Mouse (Mus musculus) heart, embryonic 10.5 days (tissue): Measurements from ENCODE around the gene Sco1. TPM values are rescaled to one million over a fixed set of nuclear protein-coding genes. Genes with fewer than 3 reads are reported as not detected.

ENCODE experiments used
- DNase-seq: peaks from one replicate; pipeline ENCODE4 v3.0.0-alpha.2; 2017; ENCODE audit warnings: low spot score
- H3K27ac ChIP-seq: fragments of 300-500 bp; sonication (generic); 2 replicates; pipeline ENCODE4 v1.5.1; 2016; ENCODE audit warnings: mild to moderate bottlenecking
- H3K27me3 ChIP-seq: fragments of 300-500 bp; sonication (generic); 2 replicates; pipeline ENCODE4 v1.6.1; 2016; ENCODE audit warnings: mild to moderate bottlenecking; ENCODE audit not compliant: poor library complexity, insufficient read depth, severe bottlenecking
- H3K36me3 ChIP-seq: fragments of 300-500 bp; sonication (generic); 2 replicates; pipeline ENCODE4 v1.6.1; 2016; ENCODE audit warnings: mild to moderate bottlenecking, moderate library complexity
- H3K4me1 ChIP-seq: fragments of 300-500 bp; sonication (generic); 2 replicates; pipeline ENCODE4 v1.6.1; 2016; ENCODE audit warnings: mild to moderate bottlenecking
- H3K4me3 ChIP-seq: fragments of 300-500 bp; sonication (generic); 2 replicates; pipeline ENCODE4 v1.5.1; 2016; ENCODE audit warnings: mild to moderate bottlenecking, moderate library complexity
- H3K9me3 ChIP-seq: fragments of 300-500 bp; sonication (generic); 2 replicates; pipeline ENCODE4 v1.6.1; 2016; ENCODE audit warnings: mild to moderate bottlenecking, moderate library complexity
- WGBS: fragments of 180-500 bp; shearing (Covaris S2); methylation state at CpG from one replicate; pipeline ENCODE4 v1.1.7; 2016; 5-methylcytosine and 5-hydroxymethylcytosine counted together
- polyA plus RNA-seq: library from polyadenylated mRNA; unstranded; fragments of >200 nt; fragmentation: Nextera tagmentation; extraction: Ambion mirVana; gene quantifications from 2 replicates; pipeline ENCODE4 v1.2.1, GENCODE M21; 2016

The Sco1 gene
- polyA plus RNA-seq, 1 experiment from 2014 or later: 21.7 TPM

DNA sequence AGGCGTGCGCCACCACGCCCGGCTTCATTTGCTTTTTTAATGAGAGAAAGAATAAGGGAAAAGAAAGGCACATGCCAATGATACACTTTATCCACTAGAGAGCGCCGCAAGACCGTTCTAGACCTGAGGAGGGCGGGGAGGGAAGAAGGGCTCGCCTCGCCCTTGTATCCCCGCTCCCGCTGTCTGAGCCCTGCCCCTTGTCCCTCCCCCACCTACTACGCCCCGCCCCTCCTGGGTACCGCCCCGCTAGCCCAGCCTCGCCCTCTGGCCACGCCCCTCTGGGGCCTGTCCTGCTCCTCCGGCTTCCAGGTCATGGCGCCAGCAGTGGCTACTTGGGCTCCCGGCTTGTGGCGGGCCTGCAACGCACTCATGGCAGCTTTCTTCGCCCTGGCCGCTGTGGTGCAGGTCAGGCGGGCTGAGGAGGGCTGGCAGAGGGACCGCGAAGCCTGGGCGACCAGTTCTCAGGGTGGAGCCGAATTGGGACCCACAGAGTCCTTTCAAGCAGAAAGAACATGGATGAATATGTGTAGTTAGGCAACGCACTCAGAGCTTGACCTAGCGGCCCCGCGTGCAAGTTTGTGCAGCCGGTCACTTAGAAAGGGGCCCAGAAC lies 27.5 kb upstream of the Sco1 start, which contains the start of gene Tmem220:
TSS of gene Tmem220 (plus strand) at position 288 of the 611 bp plus-strand sequence.
- peaks cover 11% of the 10 kb centered on the region; the same call in 1 of the 2 replicates for H3K27me3 ChIP-seq
- peak within 1 kb of the TSS; percentile 70 for H3K4me3 ChIP-seq
- H3K27ac ChIP-seq: peak within 1 kb of the TSS; percentile 93
- peak; percentile 99 for DNase-seq
- peaks cover 17% of the 10 kb centered on the region for H3K4me1 ChIP-seq
- WGBS: 3% methylated on average over 35 of the region's 35 CpGs
- no peaks in the 10 kb centered on the region for H3K9me3 ChIP-seq
- H3K36me3 ChIP-seq: no peaks in the 10 kb centered on the region

DNA sequence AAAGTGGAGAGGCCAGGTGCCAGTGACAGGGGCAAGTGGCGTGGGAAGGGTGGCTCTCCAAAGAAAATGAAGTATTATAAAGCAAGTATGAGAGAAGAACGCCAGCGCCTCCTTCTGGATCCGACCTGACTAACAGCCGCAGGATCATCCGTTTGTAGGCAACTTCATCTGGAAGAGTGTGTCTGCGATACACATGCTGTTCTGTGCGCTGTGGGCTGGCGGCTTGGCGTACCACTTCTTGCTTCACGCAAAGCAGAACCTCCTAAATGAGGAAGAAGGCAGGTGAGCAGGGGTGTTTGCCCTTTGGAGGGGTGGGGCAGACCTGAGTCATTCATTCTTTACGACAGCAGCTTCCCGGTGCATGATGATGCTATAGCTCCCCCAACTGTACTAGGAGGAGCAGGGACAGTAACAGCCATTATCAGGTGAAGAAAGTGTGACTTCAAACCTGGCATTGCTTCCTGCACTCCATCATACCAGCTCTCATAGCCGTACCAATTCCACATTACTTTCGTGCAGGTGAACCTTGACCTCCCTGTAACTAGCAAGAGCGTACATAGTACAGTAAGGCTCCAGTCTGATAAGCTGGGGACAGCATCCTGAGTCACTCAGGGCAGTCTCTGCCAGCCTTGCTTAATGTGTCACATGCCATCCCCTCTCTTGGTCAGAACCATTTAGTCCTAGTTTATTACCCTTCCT lies 21.4 kb upstream of the Sco1 start:
- Histone ChIP-seq H3K9me3 (no peaks in the 10 kb centered on the region), H3K27ac (no peak overlapping the region), H3K27me3 (peaks cover 7% of the 10 kb centered on the region; the same call in 1 of the 2 replicates), H3K36me3 (no peaks in the 10 kb centered on the region), H3K4me1 (peaks cover 4% of the 10 kb centered on the region), H3K4me3 (no peak overlapping the region)
- WGBS: 58% methylated on average over 16 of the region's 16 CpGs
- DNase-seq: no peak

DNA sequence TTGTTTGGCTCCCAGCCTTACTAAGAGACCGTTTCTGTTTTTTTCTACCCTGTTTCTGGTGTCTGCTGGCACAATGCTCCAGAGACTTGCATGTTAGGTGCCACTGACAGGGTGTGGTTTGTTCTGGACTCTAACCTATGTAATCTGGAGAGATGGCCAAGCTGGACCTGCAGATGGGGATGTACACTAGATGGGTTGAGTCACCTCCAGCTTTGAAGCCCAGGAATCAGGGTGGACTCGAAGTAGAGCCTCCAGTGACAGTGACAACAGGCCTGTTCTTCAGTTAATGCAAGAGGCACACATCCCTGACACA lies 20.9 kb upstream of the Sco1 start:
- no peak for DNase-seq
- no peak overlapping the region for H3K4me3 ChIP-seq
- H3K27ac ChIP-seq: no peak overlapping the region
- no peaks in the 10 kb centered on the region for H3K9me3 ChIP-seq
- no peaks in the 10 kb centered on the region for H3K36me3 ChIP-seq
- 60% methylated on average over 2 of the region's 2 CpGs for WGBS
- peaks cover 4% of the 10 kb centered on the region for H3K4me1 ChIP-seq
- H3K27me3 ChIP-seq: peaks cover 7% of the 10 kb centered on the region; the same call in 1 of the 2 replicates

DNA sequence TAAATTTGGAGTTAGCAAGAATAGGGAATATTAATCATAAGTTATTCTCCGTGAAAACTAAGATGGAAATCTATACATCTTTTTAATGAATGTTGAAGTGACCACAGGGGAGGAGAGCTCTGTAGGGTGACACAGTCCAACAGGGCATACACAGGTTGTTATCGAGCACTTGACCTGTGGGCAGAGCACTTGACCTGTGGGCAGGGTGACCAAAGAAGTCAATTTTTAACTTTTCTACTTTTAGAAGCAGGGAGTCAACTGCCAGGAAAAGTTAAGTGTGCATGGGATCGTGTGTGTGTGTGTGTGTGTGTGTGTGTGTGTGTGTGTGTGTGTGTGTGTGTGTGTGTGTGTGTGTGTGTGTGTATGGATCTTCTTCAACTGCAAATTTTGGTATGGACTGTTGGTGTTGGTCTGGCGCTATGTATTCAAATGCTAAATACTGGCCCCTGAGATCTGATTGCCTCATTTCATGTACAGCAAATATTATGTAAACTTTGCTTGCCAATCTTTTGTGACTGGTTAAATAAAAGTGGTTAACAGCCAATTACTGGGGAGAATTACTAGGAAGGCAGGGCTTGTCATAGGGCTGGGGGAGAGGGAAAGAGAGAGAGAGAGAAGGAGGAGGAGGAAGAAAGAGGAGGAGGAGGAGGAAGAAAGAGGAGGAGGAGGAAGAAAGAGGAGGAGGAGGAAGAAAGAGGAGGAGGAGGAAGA lies 17.5 kb upstream of the Sco1 start:
- H3K4me3 ChIP-seq: no peak overlapping the region
- peaks cover 4% of the 10 kb centered on the region for H3K4me1 ChIP-seq
- H3K36me3 ChIP-seq: peaks cover 27% of the 10 kb centered on the region
- WGBS: 59% methylated on average over 4 of the region's 4 CpGs
- no peak overlapping the region for H3K27ac ChIP-seq
- DNase-seq: no peak
- no peaks in the 10 kb centered on the region for H3K9me3 ChIP-seq
- H3K27me3 ChIP-seq: no peaks in the 10 kb centered on the region

DNA sequence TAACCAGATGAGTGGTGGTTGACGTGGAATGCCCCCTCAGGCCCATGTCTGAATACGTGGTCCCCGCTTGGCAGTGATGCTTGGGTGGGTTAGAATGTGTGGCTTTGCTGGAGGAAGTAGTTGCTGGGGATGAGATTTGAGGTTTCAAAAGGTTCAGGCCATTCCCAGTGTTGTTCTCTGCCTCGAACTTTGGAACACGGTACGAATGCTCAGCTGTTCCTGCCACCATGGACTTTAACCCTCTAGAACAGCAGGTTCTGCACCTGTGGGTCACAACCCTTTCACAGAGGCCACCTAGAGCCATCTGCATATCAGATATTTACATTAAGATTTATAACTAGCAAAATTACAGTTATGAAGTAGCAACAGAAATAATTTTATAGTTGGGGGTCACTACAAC lies 16.2 kb upstream of the Sco1 start:
- no peaks in the 10 kb centered on the region for H3K9me3 ChIP-seq
- peaks cover 38% of the 10 kb centered on the region for H3K36me3 ChIP-seq
- 92% methylated on average over 6 of the region's 6 CpGs for WGBS
- no peak for DNase-seq
- no peak overlapping the region for H3K27ac ChIP-seq
- peaks cover 7% of the 10 kb centered on the region for H3K4me1 ChIP-seq
- no peak overlapping the region for H3K4me3 ChIP-seq
- no peaks in the 10 kb centered on the region for H3K27me3 ChIP-seq

DNA sequence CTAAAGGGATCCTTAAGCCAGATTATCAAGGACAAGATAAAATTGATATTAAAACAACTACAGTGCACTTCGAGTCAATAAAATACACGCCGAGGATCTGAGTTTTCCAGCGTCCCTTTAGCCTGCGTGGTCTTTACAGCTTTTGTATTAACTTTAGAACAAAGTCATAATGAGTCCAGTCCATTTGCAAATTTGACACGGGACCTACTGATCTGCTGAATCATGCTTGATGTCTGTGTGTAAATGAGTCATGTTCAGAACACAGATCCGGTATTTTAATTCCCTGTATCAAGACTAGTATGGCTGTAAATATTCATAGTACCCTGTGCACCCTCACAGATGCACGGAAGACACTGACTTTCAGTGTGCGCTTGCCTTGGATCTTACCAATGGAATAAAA lies 15.6 kb upstream of the Sco1 start:
- Histone ChIP-seq H3K4me1 (peaks cover 7% of the 10 kb centered on the region), H3K27me3 (no peaks in the 10 kb centered on the region), H3K36me3 (peaks cover 45% of the 10 kb centered on the region), H3K4me3 (no peak overlapping the region), H3K9me3 (no peaks in the 10 kb centered on the region), H3K27ac (no peak overlapping the region)
- 91% methylated on average over 9 of the region's 9 CpGs for WGBS
- DNase-seq: no peak

DNA sequence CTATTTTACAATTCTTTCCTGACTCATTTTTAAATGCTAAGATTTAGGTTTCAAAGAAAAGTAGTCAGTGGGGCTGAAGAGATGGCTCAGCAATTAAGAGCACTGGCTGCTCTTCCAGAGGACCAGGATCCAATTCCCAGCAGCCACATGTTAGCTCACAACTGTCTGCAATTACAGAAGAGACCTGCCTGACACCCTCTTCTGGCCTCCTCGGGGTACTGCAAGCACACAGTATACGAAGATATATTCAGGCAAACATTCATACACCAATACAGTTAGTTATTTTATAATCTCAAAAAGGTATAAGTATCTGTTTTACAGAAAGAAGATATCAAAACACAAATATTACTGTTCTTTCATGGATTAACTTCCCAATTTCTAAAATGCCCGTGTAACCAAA lies 12.7 kb upstream of the Sco1 start:
- peaks cover 46% of the 10 kb centered on the region for H3K36me3 ChIP-seq

DNA sequence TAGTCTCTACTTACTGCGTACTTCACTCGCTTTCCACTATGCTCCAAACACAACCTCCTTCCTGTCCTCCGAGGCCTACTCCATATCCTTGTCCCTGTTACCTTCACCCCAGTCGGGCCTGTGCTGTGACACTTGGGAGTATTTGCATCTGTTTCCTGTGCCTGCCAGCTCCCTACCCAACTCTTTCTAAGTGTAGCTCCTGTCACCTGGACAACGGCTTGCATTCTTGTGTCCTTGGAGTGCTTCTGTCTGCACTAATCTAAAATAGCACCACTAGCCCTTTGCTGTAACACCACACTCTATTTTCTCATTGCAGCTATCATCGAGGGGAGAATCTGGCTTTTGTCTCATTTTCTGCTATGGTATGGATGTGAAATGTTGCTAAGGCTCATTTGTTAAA lies 12.0 kb upstream of the Sco1 start:
- WGBS: 61% methylated on average over 6 of the region's 6 CpGs
- H3K9me3 ChIP-seq: no peaks in the 10 kb centered on the region
- H3K36me3 ChIP-seq: peaks cover 46% of the 10 kb centered on the region
- no peaks in the 10 kb centered on the region for H3K27me3 ChIP-seq
- no peak overlapping the region for H3K27ac ChIP-seq
- H3K4me1 ChIP-seq: 0 out of 2 replicates have a peak, but pooled peaks cover 3% of the 10 kb centered on the region
- no peak overlapping the region for H3K4me3 ChIP-seq
- no peak for DNase-seq

More for the DNA sequence above, 12.7 kb upstream of the Sco1 start:
- H3K27ac ChIP-seq: no peak overlapping the region
- H3K4me3 ChIP-seq: no peak overlapping the region
- 85% methylated on average over 3 of the region's 3 CpGs for WGBS
- no peak for DNase-seq
- H3K4me1 ChIP-seq: peaks cover 7% of the 10 kb centered on the region; the same call in 1 of the 2 replicates
- no peaks in the 10 kb centered on the region for H3K9me3 ChIP-seq
- no peaks in the 10 kb centered on the region for H3K27me3 ChIP-seq

DNA sequence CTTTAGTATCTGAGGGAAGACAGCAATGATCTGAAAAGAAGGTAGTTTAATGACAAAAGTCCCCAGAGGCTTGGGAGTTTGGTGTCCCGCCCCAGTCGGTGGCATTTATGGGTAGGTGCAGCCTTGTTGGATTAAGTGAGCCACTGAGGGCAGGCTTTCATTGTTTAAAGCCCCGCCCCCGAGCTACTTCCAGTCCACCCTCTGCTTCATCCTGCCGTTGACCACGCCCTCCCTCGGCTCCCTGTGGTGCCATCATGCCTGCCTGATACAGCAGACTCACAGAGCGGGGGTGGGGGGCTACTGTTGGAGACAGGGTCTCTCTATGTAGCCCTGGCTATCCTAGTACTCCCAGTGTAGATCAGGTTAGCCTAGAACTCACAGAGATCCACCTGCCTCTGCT lies 9.5 kb upstream of the Sco1 start:
- Histone ChIP-seq H3K4me1 (0 out of 2 replicates have a peak, but pooled peaks cover 3% of the 10 kb centered on the region), H3K9me3 (no peaks in the 10 kb centered on the region), H3K4me3 (no peak overlapping the region), H3K27ac (no peak overlapping the region), H3K36me3 (peaks cover 41% of the 10 kb centered on the region), H3K27me3 (no peaks in the 10 kb centered on the region)
- DNase-seq: no peak
- 59% methylated on average over 8 of the region's 8 CpGs for WGBS

DNA sequence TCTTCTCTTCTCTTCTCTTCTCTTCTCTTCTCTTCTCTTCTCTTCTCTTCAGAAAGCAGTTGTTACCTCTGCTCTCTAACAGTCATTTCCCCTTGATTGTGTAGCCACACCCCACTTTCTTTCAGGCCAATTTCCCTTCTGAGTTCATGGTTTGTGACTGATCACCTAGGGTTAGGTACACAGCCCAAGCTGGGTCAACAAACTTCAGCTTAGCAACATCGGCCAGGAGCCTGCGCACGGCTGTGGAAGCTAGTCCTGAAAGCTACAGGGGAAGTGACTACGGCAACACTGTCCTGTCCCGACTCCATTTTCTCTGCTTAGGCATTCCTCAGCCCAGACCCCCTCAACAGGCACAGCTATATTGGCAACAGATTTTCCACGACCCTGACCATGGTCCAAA lies 7.5 kb upstream of the Sco1 start:
- peaks cover 9% of the 10 kb centered on the region; the same call in 1 of the 2 replicates for H3K4me1 ChIP-seq
- no peaks in the 10 kb centered on the region for H3K27me3 ChIP-seq
- no peaks in the 10 kb centered on the region for H3K9me3 ChIP-seq
- no peak overlapping the region for H3K4me3 ChIP-seq
- H3K27ac ChIP-seq: no peak overlapping the region
- DNase-seq: no peak
- H3K36me3 ChIP-seq: peaks cover 33% of the 10 kb centered on the region
- WGBS: 86% methylated on average over 6 of the region's 6 CpGs

DNA sequence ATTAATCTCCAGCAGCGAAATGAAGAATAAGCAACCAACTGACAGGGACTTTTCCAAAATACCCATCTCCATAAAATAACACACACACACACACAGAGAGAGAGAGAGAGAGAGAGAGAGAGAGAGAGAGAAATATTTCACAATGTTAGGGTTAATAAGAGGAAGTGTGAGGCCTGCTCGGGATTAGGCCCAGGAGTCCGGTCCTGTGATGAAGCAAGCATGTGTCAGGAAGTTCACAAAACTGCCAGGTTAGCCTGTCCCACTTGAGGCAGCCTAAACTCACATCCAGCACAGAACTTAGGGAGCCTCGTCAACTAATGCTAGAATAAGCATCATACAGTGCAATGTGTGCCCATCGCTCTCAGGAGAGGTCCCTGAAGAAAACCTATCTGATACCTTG lies 5.3 kb upstream of the Sco1 start:
- no peaks in the 10 kb centered on the region for H3K9me3 ChIP-seq
- WGBS: 94% methylated on average over 5 of the region's 5 CpGs
- no peak overlapping the region for H3K27ac ChIP-seq
- no peak overlapping the region for H3K4me3 ChIP-seq
- peaks cover 10% of the 10 kb centered on the region; the same call in 1 of the 2 replicates for H3K4me1 ChIP-seq
- peaks cover 19% of the 10 kb centered on the region for H3K36me3 ChIP-seq
- H3K27me3 ChIP-seq: no peaks in the 10 kb centered on the region
- DNase-seq: no peak

DNA sequence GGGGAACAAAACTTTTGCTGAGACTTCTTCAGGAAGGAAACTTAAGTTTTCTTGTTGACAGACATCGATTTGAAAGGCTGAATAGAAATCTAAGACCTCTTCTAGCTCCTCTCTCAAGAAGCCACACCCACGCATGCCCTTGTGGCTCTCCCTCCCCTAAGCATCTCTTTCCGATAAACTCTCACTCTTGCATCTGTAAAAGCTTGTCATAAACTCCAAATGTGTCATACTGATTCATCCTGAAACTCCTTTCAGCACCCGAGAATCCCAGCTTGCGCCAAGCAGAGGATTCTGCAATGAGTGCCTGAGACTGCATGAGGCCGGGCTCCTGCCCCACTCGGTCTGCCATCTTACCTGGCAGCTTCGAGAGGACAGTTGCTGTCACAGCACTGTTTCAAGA lies 4.0 kb upstream of the Sco1 start:
- H3K27ac ChIP-seq: no peak overlapping the region
- no peaks in the 10 kb centered on the region for H3K27me3 ChIP-seq
- H3K36me3 ChIP-seq: peaks cover 19% of the 10 kb centered on the region
- no peak overlapping the region for H3K4me3 ChIP-seq
- WGBS: 85% methylated on average over 8 of the region's 8 CpGs
- H3K4me1 ChIP-seq: peaks cover 14% of the 10 kb centered on the region
- no peaks in the 10 kb centered on the region for H3K9me3 ChIP-seq
- DNase-seq: no peak

DNA sequence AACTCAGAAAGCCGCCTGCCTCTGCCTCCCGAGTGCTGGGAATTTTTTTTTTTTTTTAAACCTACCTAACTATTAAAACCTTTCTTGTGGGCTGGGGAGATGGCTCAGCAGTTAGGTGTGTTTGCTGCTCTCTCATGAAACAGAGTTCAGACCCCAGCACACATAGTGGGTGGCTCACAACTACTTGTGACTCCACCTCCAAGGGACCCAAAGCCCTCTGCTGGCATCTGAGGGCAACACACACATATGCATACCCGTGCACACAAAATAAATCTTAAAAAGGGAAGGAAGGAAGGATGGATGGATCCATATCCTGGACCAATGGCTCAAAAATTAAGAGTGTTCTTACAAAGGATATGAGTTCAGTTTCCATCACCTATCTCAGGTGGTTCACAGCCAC lies 3.2 kb upstream of the Sco1 start:
- H3K27ac ChIP-seq: no peak overlapping the region
- peaks cover 17% of the 10 kb centered on the region for H3K4me1 ChIP-seq
- H3K36me3 ChIP-seq: peaks cover 19% of the 10 kb centered on the region
- DNase-seq: no peak
- H3K9me3 ChIP-seq: no peaks in the 10 kb centered on the region
- 88% methylated on average over 3 of the region's 3 CpGs for WGBS
- H3K4me3 ChIP-seq: no peak overlapping the region
- H3K27me3 ChIP-seq: no peaks in the 10 kb centered on the region
